Mouse (Mus musculus): ENCODE measurements at regions not wholly inside any gene's neighbourhood (a gene's known extent, or its start where the extent isn't known, plus 50 kb on each side); places are given as distances from the start of the nearest gene placed in this dataset.

GRCm38 (mm10) chr12:90645452-90645851 is 92.8 kb downstream of the Dio2 start:
- TF ChIP-seq MAFK (IDR thresholded peaks at IDR 0.05; ENCODE audit: insufficient read depth, low read depth, low read length) = no peak
- no peak for TF ChIP-seq ZC3H11A (IDR thresholded peaks at IDR 0.05; ENCODE audit: borderline replicate concordance, low read depth, low read length)
- no peak for TF ChIP-seq CHD2 (IDR thresholded peaks at IDR 0.05; ENCODE audit: low read depth, low read length)
- TF ChIP-seq ZNF384 (IDR thresholded peaks at IDR 0.05; ENCODE audit: low read depth, low read length) = no peak

All from ES-E14 (cell line).